Mouse (Mus musculus) brain, embryonic 14.5 days (tissue): ENCODE results near the gene Dnase1l2.

Experiments
- CTCF ChIP-seq: fragments of 200-500 bp; IDR thresholded peaks from 2 replicates; pipeline ENCODE4 v1.5.1; 2012; ENCODE audit warnings: inconsistent platforms, mild to moderate bottlenecking, moderate library complexity, borderline replicate concordance; ENCODE audit not compliant: insufficient read depth, insufficient read length; ENCODE audit errors: extremely low read depth
- POLR2A ChIP-seq: fragments of 200-500 bp; IDR thresholded peaks from 2 replicates; pipeline ENCODE4 v1.6.1; 2012; ENCODE audit warnings: mild to moderate bottlenecking, inconsistent platforms, borderline replicate concordance; ENCODE audit not compliant: poor library complexity, insufficient read depth, insufficient read length, severe bottlenecking; ENCODE audit errors: extremely low read depth

GRCm38 (mm10) chr17:24440377-24440776, 2.5 kb downstream of the Dnase1l2 start:
- TF ChIP-seq POLR2A: no peak
- TF ChIP-seq CTCF: no peak
